Mouse (Mus musculus) midbrain, embryonic 15.5 days (tissue): ENCODE measurements around the gene Prkn. TPM values are rescaled to one million over a fixed set of nuclear protein-coding genes. Genes with fewer than 3 reads are reported as not detected.

Experiments
- ATAC-seq: fragments of 200-750 bp; cut with Nextera tagmentation; replicated peaks from 2 replicates; pipeline ENCODE4 v1.8.0; 2017; ENCODE audit warnings: moderate TSS enrichment
- H3K27ac ChIP-seq: fragments of 300-500 bp; sonication (generic); 2 replicates; pipeline ENCODE4 v1.5.1; 2015; ENCODE audit warnings: mild to moderate bottlenecking, inconsistent platforms
- H3K27me3 ChIP-seq: fragments of 300-500 bp; sonication (generic); replicated peaks from 2 replicates; pipeline ENCODE4 v1.6.1; 2015; ENCODE audit warnings: inconsistent platforms
- H3K36me3 ChIP-seq: fragments of 300-500 bp; sonication (generic); replicated peaks from 2 replicates; pipeline ENCODE4 v1.6.1; 2015; ENCODE audit warnings: inconsistent platforms
- H3K4me1 ChIP-seq: fragments of 300-500 bp; sonication (generic); 2 replicates; pipeline ENCODE4 v1.6.1; 2015; ENCODE audit warnings: inconsistent platforms
- H3K4me2 ChIP-seq: fragments of 300-500 bp; sonication (generic); 2 replicates; pipeline ENCODE4 v1.6.1; 2015; ENCODE audit warnings: inconsistent platforms, mild to moderate bottlenecking, moderate library complexity
- H3K4me3 ChIP-seq: fragments of 300-500 bp; sonication (generic); 2 replicates; pipeline ENCODE4 v1.5.1; 2015; ENCODE audit warnings: mild to moderate bottlenecking, inconsistent platforms
- H3K9ac ChIP-seq: fragments of 300-500 bp; sonication (generic); 2 replicates; pipeline ENCODE4 v1.6.1; 2015; ENCODE audit warnings: mild to moderate bottlenecking, inconsistent platforms
- H3K9me3 ChIP-seq: fragments of 300-500 bp; sonication (generic); 2 replicates; pipeline ENCODE4 v1.6.1; 2016; ENCODE audit warnings: inconsistent platforms
- WGBS: fragments of 180-500 bp; shearing (Covaris S2); methylation state at CpG from one replicate; pipeline ENCODE4 v1.1.7; 2015; ENCODE audit warnings: mixed read lengths; 5-methylcytosine and 5-hydroxymethylcytosine counted together
- polyA plus RNA-seq: library from polyadenylated mRNA; unstranded; fragments of >200 nt; fragmentation: Nextera tagmentation; extraction: Ambion mirVana; gene quantifications from 2 replicates; pipeline ENCODE4 v1.2.1, GENCODE M21; 2015

The Prkn gene
- polyA plus RNA-seq, 1 experiment from 2014 or later, result 4.8 TPM

GRCm38 (mm10) chr17:11245040-11245439, 404.9 kb downstream of the Prkn start:
- H3K27ac ChIP-seq, result no peak overlapping the region
- no peaks in the 10 kb centered on the region for H3K36me3 ChIP-seq
- H3K9me3 ChIP-seq, result no peaks in the 10 kb centered on the region
- H3K4me3 ChIP-seq, result no peak overlapping the region
- H3K27me3 ChIP-seq, result no peaks in the 10 kb centered on the region
- ATAC-seq, result no peak
- no peak overlapping the region for H3K4me2 ChIP-seq
- no peaks in the 10 kb centered on the region for H3K4me1 ChIP-seq
- 75% methylated on average over 9 of the region's 9 CpGs for whole genome bisulfite sequencing
- no peak overlapping the region for H3K9ac ChIP-seq

GRCm38 (mm10) chr17:11249216-11249615, 409.0 kb downstream of the Prkn start:
- WGBS, result 43% methylated on average over 6 of the region's 6 CpGs

GRCm38 (mm10) chr17:11260663-11261062, 420.5 kb downstream of the Prkn start:
- no peaks in the 10 kb centered on the region for H3K27me3 ChIP-seq
- ATAC-seq, result no peak
- no peak overlapping the region for H3K27ac ChIP-seq
- H3K9ac ChIP-seq, result no peak overlapping the region
- no peaks in the 10 kb centered on the region for H3K36me3 ChIP-seq
- no peaks in the 10 kb centered on the region for H3K9me3 ChIP-seq
- H3K4me2 ChIP-seq, result no peak overlapping the region
- H3K4me1 ChIP-seq, result no peaks in the 10 kb centered on the region
- WGBS, result 72% methylated on average over 8 of the region's 8 CpGs
- H3K4me3 ChIP-seq, result no peak overlapping the region

More at GRCm38 (mm10) chr17:11249216-11249615, 409.0 kb downstream of the Prkn start:
- Histone ChIP-seq H3K4me1 (no peaks in the 10 kb centered on the region), H3K27ac (no peak overlapping the region), H3K4me2 (no peak overlapping the region), H3K36me3 (no peaks in the 10 kb centered on the region), H3K9ac (no peak overlapping the region), H3K4me3 (no peak overlapping the region), H3K27me3 (no peaks in the 10 kb centered on the region), H3K9me3 (no peaks in the 10 kb centered on the region)
- no peak for ATAC-seq

- Histone ChIP-seq H3K4me2 (no peak overlapping the region), H3K9ac (no peak overlapping the region), H3K27ac (no peak overlapping the region), H3K4me3 (no peak overlapping the region), H3K27me3 (no peaks in the 10 kb centered on the region), H3K4me1 (no peaks in the 10 kb centered on the region), H3K9me3 (no peaks in the 10 kb centered on the region), H3K36me3 (no peaks in the 10 kb centered on the region)
- 74% methylated on average over 5 of the region's 5 CpGs for WGBS
- ATAC-seq, result no peak
These were observed 421.5 kb downstream of the Prkn start for GRCm38 (mm10) chr17:11261679-11262078.

GRCm38 (mm10) chr17:11267951-11268350, 427.8 kb downstream of the Prkn start:
- Histone ChIP-seq H3K27me3 (no peaks in the 10 kb centered on the region), H3K27ac (no peak overlapping the region), H3K4me3 (no peak overlapping the region), H3K4me2 (no peak overlapping the region), H3K9me3 (no peaks in the 10 kb centered on the region), H3K4me1 (no peaks in the 10 kb centered on the region), H3K36me3 (no peaks in the 10 kb centered on the region), H3K9ac (no peak overlapping the region)
- no peak for ATAC-seq
- 90% methylated on average over 4 of the region's 4 CpGs for whole genome bisulfite sequencing

GRCm38 (mm10) chr17:11270179-11270578, 430.0 kb downstream of the Prkn start:
- Histone ChIP-seq H3K27me3 (no peaks in the 10 kb centered on the region), H3K4me2 (no peak overlapping the region), H3K4me1 (no peaks in the 10 kb centered on the region), H3K4me3 (no peak overlapping the region), H3K9me3 (no peaks in the 10 kb centered on the region), H3K36me3 (no peaks in the 10 kb centered on the region), H3K9ac (no peak overlapping the region), H3K27ac (no peak overlapping the region)
- no peak for ATAC-seq
- 86% methylated on average over 4 of the region's 4 CpGs for WGBS

- Histone ChIP-seq H3K9ac (no peak overlapping the region), H3K4me2 (no peak overlapping the region), H3K9me3 (no peaks in the 10 kb centered on the region), H3K27ac (no peak overlapping the region), H3K36me3 (no peaks in the 10 kb centered on the region), H3K4me1 (no peaks in the 10 kb centered on the region), H3K27me3 (no peaks in the 10 kb centered on the region), H3K4me3 (no peak overlapping the region)
- ATAC-seq, result no peak
These were observed 431.7 kb downstream of the Prkn start for GRCm38 (mm10) chr17:11271876-11272275.

- H3K4me2 ChIP-seq, result no peak overlapping the region
- no peaks in the 10 kb centered on the region for H3K36me3 ChIP-seq
- ATAC-seq, result no peak
- H3K27me3 ChIP-seq, result no peaks in the 10 kb centered on the region
- no peak overlapping the region for H3K9ac ChIP-seq
- H3K9me3 ChIP-seq, result no peaks in the 10 kb centered on the region
- no peak overlapping the region for H3K27ac ChIP-seq
- WGBS, result 78% methylated on average over 4 of the region's 4 CpGs
- no peak overlapping the region for H3K4me3 ChIP-seq
- no peaks in the 10 kb centered on the region for H3K4me1 ChIP-seq
These were observed 444.1 kb downstream of the Prkn start for GRCm38 (mm10) chr17:11284246-11284645.

- no peak overlapping the region for H3K4me3 ChIP-seq
- H3K4me2 ChIP-seq, result no peak overlapping the region
- no peak overlapping the region for H3K27ac ChIP-seq
- H3K9ac ChIP-seq, result no peak overlapping the region
- no peaks in the 10 kb centered on the region for H3K9me3 ChIP-seq
- no peaks in the 10 kb centered on the region for H3K4me1 ChIP-seq
- H3K36me3 ChIP-seq, result no peaks in the 10 kb centered on the region
- no peaks in the 10 kb centered on the region for H3K27me3 ChIP-seq
- WGBS, result 75% methylated on average over 3 of the region's 3 CpGs
- ATAC-seq, result no peak
These were observed 450.0 kb downstream of the Prkn start for GRCm38 (mm10) chr17:11290183-11290582.

- H3K4me3 ChIP-seq, result no peak overlapping the region
- H3K36me3 ChIP-seq, result no peaks in the 10 kb centered on the region
- WGBS, result 60% methylated on average over 9 of the region's 9 CpGs
- no peak for ATAC-seq
- no peaks in the 10 kb centered on the region for H3K9me3 ChIP-seq
- H3K27ac ChIP-seq, result no peak overlapping the region
- H3K27me3 ChIP-seq, result no peaks in the 10 kb centered on the region
- no peak overlapping the region for H3K4me2 ChIP-seq
- H3K9ac ChIP-seq, result no peak overlapping the region
- H3K4me1 ChIP-seq, result no peaks in the 10 kb centered on the region
These were observed 462.9 kb downstream of the Prkn start for GRCm38 (mm10) chr17:11303116-11303515.

GRCm38 (mm10) chr17:11309843-11310242, 469.7 kb downstream of the Prkn start:
- no peaks in the 10 kb centered on the region for H3K36me3 ChIP-seq
- H3K4me3 ChIP-seq, result no peak overlapping the region
- 43% methylated on average over 1 of the region's 1 CpGs for WGBS
- no peaks in the 10 kb centered on the region for H3K9me3 ChIP-seq
- H3K4me2 ChIP-seq, result no peak overlapping the region
- ATAC-seq, result no peak
- no peaks in the 10 kb centered on the region for H3K4me1 ChIP-seq
- H3K27me3 ChIP-seq, result no peaks in the 10 kb centered on the region
- H3K27ac ChIP-seq, result no peak overlapping the region
- H3K9ac ChIP-seq, result no peak overlapping the region

GRCm38 (mm10) chr17:11314163-11314562, 474.0 kb downstream of the Prkn start:
- Histone ChIP-seq H3K9ac (no peak overlapping the region), H3K4me2 (no peak overlapping the region), H3K4me3 (no peak overlapping the region), H3K27ac (no peak overlapping the region), H3K36me3 (no peaks in the 10 kb centered on the region), H3K4me1 (no peaks in the 10 kb centered on the region), H3K27me3 (no peaks in the 10 kb centered on the region), H3K9me3 (no peaks in the 10 kb centered on the region)
- WGBS, result 86% methylated on average over 2 of the region's 2 CpGs
- ATAC-seq, result no peak

- H3K9me3 ChIP-seq, result no peaks in the 10 kb centered on the region
- no peak overlapping the region for H3K9ac ChIP-seq
- H3K4me3 ChIP-seq, result no peak overlapping the region
- no peak overlapping the region for H3K27ac ChIP-seq
- no peaks in the 10 kb centered on the region for H3K4me1 ChIP-seq
- WGBS, result 87% methylated on average over 4 of the region's 4 CpGs
- no peak overlapping the region for H3K4me2 ChIP-seq
- no peaks in the 10 kb centered on the region for H3K36me3 ChIP-seq
- ATAC-seq, result no peak
- H3K27me3 ChIP-seq, result no peaks in the 10 kb centered on the region
These were observed 475.5 kb downstream of the Prkn start for GRCm38 (mm10) chr17:11315675-11316074.

GRCm38 (mm10) chr17:11318946-11319345, 478.8 kb downstream of the Prkn start:
- H3K36me3 ChIP-seq, result no peaks in the 10 kb centered on the region
- no peaks in the 10 kb centered on the region for H3K27me3 ChIP-seq
- no peaks in the 10 kb centered on the region for H3K4me1 ChIP-seq
- no peak overlapping the region for H3K4me3 ChIP-seq
- no peak overlapping the region for H3K9ac ChIP-seq
- no peak for ATAC-seq
- H3K9me3 ChIP-seq, result no peaks in the 10 kb centered on the region
- 95% methylated on average over 7 of the region's 7 CpGs for WGBS
- no peak overlapping the region for H3K4me2 ChIP-seq
- H3K27ac ChIP-seq, result no peak overlapping the region
